Mouse (Mus musculus) ES-CJ7 (cell line): ENCODE results near the gene Tmco3.
"Not testable (repeated sequence)": the region's sequence is repeated elsewhere in the genome, so short reads cannot be mapped to it uniquely, and the experiment has no call there.

Experiments
- DNase-seq: peaks from one replicate; pipeline ENCODE4 v3.0.0; 2011; ENCODE audit warnings: low read depth, low spot score

The Tmco3 gene

DNA sequence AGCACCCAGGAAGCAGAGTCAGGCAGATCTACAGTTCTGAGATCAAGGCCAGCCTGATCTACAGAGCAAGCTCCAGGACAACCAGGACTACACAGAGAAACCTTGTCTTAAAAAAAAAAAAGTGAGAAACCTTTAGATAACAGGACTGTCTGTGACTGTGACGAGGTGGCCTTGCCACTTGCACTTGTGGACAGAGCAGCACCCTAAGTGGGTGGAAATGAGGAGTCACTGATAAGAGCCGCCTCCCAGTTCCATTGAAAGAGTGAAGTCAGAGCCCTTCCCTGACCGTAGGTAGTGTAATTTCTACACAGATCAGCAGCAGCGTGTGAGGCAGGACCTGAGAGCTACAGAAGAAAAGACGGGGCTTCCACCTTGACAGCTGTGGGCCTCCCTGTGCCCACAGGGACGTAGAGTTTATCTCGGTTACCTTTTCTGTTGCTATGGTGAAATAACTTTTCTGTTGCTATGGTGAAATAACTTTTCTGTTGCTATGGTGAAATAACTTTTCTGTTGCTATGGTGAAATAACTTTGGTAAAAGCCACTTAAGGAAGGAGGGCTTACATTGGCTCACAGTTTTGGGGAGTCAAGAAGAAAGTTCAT, 18.4 kb downstream of the Tmco3 start:
- DNase-seq = no peak

DNA sequence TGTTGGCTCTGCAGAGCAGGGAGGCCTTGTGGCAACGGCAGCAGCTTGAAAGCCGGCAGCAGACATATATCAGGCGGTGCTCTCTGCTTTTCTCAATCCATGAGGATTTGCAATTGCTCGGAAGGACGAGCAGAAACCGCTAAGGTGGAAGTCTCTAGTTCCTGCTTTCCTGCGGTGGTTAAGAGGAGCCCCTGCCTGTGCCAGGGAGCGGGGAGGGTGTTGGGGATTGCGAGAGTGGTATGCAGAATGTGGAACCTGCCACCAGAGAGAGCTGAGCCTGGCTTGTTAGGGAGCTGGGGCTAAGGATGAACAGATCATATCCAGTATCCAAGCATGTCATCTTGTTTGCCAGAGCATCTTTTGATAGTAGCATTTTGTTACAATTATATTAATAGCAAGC, 18.9 kb downstream of the Tmco3 start:
- DNase-seq = no peak

DNA sequence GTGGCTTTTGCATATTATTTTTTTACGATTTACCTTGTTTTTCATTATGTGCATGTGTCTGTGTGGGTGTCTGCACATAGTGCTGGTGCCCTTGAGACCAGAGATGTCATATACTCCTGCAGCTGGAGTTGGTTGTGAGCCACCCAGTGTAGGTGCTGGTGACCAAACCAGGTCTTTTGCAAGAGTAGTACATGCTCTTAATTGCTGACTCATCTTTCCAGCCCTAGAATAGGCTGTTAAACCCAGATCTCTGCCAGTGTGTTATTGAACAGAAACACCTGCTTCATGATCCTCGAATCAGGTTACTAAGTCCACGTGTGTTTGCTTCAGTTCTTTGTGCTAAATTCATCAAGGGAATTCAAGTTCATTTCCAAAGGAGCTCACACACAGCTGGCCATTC, 26.9 kb downstream of the Tmco3 start:
- no peak for DNase-seq

DNA sequence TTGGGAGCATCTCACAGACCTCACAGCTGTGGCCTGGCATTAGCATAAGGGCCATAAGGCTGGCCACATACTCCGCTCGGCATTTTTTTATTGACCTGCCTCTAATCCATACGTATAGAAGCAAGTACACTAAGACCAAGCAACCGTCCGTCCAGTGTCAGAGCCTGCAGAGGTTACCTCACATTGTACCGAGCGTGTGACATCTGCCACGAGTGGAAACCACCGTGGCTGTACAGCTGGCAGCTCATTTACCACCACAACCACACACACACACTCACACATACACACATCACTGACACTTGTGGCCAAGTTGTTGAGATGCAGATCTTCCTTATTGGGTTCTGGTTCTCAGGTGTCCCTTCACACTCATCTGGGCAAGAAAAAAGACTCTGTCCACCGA, 28.7 kb downstream of the Tmco3 start:
- DNase-seq = no peak

DNA sequence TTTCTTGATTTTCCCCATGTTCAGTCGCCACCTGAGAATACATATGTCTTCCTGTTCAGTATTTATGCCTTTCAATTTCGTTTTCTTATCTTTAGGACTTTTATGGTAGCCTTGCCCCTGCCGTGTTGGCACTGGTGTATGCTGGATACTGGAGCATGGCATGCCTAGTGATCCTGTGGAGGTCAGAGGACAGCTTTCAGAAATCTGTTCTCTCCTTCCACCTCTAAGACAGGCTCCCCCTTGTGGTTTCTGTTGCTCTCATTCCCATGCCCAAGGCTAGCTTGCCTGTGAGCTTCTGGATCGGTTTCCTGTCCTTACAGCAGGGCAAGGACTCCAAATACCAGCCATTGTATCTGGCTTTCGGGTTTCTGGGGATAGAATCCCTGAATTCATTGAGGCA, 38.6 kb downstream of the Tmco3 start:
- peak; percentile 86 for DNase-seq

DNA sequence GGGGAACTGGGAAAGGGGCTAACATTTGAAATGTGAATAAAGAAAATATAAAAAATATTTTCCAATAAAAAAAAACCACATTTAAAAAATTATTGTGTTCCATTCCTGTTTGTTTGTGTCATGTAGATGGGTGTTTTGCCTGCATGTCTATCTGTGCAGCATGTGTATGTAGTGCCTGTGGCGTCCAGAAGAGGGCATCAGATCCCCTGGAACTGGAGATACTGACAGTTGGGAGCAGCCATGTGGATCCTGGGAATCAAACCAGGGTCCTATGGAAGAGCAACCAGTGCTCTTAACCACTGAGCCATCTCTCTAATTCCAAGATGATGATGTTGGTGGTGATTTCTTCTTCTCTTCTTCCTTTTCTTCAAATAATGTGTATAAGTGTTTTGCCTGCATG, 46.7 kb downstream of the Tmco3 start:
- peak; percentile 83 for DNase-seq

DNA sequence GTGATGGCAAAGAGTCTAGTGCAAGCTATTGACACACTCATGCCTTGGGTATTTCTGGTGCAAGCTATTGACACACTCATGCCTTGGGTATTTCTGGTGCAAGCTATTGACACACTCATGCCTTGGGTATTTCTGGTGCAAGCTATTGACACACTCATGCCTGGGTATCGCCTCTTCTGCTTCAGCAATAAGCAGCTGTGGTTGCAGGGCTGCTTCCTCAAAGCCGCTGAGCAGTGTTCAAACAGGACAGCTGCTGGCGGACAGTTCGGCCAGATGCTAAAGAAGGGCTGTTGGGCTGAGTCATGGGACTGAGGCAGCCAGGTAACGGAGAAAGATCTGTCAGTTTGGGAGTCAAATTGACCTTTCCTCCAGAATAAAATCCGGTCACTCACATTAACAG, 49.3 kb downstream of the Tmco3 start:
- not testable (repeated sequence) for DNase-seq

DNA sequence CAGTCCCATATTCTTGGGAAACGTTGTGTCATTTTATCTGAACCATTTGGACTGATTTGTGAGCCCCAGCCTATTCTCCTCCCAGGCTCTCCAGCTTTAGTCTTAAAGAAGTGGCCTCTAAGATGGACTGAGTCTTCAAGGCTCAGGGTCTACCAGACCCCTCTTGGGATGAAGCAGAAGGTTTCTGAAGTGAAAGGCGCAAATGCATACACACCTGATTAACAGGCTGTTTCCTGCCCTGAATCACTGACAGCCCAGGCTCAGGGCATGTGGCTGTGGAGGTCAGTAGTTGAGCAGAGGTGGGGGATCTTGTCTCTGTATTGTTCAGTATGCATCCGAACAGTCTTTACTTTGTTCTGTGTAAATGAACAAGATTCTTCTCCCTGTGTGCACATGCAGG, 49.7 kb downstream of the Tmco3 start:
- peak; percentile 40 for DNase-seq

DNA sequence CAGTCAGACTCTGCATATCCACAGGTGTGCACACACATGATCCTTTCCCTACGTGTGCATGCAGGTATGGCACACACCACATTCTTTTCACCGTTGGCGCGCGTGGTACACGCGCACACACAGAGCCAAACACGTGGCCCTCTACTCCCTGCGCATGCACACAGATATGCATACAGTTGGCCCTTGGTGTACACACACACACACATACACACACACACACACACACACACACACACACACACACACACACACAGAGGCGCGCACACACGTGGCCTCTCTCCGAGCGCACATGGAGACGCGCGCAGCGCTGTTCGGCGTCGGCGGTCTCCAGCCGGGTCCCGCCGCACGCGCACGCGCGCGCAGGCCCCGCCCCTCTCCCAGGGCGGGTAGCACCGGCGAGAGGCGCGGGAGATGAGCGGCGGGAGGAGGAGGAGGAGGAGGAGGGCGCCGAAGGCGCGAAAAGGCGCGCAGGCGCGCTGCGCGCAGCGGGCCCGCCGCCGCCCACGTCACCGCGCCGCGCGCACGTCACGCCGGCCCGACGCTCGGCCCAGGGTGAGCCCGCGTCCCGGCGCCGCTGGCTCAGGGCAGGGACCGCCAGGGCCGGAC, 50.4 kb downstream of the Tmco3 start, which contains the start of gene Tfdp1:
Gene Tfdp1, plus strand, starts transcription at position 497 of the 606 bp plus-strand sequence.
- peak; percentile 93 for DNase-seq

DNA sequence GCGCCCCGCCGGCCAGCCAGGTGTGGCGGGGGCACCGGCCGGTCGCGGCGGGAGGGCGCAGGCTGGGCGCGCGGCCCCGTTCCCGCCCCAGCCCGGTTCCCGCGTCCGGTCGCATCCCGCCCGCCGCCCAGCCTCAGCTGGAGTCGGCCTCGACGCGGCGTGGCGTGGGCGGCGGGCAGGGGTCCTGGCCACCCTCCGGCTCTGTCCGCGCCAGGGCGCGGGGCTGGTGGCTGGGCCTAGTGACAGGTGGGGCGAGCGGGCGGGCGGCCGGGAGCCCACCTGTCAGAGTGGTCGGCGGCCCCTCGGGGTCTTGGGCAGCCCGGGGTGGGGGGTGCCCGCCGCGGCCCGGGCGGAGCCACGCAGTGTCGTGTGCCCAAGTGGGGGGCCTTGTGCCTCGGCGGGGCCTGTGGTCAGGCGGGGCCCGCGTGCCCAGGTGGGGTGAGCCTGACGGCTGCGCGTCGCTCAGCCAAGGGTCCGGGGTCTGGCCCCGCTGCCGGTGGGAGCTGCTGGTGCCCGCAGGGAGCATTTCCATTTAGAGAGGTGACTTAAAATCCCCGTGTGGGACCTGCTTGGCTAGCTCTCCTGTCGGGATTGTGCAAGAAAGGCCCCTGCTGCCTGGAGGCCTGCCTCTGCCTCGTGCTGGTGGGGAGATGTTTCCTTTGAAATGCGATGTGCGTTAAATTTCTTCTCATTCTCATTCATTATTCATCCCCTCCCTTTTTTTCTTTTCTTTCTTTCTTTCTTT, 51.1 kb downstream of the Tmco3 start:
- peak; percentile 65 for DNase-seq

DNA sequence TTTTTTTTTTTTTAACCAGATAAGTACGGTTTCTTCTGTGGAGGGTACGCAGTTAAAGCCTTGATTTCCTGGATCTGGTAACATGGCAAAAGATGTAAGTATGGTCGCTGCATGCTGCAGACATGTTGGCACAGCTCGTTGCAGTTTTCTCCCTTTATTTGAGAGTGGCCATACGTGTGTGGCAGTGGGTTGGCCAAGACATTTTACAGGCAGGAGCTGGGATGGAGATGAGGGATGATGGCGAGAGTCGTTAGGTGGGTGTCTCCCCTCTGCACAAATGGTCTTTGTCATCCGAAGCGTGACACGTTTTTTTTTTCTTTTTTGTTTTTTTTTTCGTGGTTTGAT, 51.6 kb downstream of the Tmco3 start:
- peak; percentile 44 for DNase-seq

DNA sequence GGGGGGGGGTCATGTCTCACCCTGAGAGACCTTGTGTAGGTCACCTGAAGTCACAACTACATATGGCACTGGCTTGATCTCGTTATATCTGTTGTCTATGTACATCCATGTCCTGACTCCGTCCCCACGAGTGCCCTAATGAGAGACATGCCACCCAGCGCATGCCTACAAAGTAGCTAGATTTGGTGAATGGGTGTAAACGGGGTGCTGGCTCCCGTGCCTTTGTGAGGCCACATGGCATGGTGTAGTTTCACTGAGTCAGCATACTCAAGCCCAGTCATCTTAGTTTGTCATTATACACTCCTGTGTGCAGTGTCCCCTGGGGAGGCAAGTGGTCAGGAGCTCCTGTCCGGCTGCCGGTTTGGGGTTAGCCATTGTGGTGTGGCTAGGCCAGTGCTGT, 52.7 kb downstream of the Tmco3 start:
- no peak for DNase-seq

DNA sequence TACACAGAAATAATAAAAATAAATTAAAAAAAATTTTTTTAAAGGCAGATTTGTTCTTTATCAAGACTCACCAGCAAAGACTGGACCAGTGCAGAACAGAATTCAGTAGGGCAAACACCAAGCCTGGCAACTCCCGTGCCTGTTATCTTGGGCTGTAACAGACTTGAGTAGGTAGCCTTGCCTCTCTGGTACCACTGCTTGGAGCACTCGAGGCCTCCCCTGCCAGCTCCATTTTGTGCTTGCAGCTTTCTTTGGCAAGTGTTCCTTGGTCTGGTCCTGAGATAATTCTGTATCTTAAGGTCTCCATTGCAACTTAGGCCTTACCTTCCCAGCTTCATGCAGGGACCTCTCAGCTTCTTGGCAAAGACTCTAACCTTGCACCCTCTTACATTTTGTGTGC, 54.4 kb downstream of the Tmco3 start:
- no peak for DNase-seq

DNA sequence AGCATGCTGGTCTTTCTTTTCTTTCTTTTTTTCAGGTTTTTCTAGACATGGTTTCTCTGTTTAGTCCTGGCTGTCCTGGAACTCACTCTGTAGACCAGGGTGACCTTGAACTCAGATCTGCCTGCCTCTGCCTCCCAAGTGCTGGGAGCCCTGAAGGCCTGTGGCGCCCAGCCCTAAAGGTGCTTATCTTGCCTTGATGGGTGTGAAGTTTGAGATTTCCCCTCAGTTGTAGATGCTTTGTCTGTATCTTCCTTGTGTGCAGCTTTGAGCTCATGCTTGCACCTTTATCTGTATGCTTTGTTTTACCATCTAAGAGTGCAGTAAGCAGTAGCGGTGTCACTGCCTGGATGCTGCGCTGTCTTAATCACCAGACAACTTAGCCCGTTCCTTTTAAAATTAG, 55.1 kb downstream of the Tmco3 start:
- DNase-seq = no peak

DNA sequence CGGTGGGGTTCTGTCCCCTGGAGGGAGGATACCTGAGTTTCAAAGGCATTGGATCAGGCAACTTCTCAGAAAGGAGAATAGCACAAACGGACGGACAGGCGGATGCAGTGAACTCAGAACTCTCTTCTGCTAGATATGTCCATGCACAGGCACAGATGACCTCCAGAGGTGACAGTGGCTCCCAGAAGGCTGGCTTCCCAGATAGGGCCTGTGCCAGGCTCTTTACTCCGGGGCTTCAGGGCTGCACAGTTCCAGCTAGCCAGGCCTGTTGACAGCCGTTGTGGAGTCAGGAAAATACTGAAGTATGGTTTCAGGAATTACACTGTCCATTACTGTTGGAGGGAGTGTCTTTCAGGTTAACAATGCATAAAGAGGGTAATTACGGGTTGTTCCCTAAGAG, 62.1 kb downstream of the Tmco3 start:
- no peak for DNase-seq

DNA sequence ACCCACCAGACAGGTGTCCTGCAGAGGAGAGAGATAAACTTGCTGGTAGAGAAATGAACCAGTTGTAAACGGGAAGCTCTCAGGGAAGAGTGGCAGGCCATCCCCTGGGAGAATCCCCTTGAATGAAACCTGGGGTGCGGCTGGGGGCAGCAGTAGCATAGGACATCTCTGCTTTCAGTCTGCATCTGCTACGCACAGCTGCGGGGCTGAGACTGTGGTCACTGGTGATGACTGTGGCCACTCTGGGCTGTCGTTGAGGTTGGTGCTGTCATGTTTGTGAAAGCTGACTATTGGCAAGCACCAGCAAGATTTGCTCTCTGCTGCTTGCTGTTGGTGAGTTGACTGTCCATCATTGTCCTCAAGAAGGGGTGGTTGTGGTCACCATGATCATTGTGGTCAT, 63.6 kb downstream of the Tmco3 start:
- DNase-seq = no peak

DNA sequence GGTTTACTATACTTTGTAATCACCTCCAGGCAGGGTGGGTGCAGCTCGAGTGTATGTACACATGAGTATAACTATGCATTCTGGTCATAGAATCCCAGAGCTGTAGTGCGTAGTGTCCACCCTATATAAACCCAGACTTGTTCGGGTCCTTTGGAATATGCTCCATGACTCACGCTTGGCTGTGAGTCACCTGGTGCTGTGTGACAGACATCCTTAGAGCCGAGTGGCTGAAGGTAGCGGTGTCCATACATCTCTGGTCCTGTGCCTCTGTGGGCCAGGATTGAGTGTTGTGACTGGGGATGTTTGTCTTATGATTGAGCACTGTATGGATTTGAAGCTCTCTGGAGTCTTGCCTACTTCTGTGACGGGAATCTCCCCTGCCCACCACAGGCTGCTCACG, 64.6 kb downstream of the Tmco3 start:
- DNase-seq = no peak

DNA sequence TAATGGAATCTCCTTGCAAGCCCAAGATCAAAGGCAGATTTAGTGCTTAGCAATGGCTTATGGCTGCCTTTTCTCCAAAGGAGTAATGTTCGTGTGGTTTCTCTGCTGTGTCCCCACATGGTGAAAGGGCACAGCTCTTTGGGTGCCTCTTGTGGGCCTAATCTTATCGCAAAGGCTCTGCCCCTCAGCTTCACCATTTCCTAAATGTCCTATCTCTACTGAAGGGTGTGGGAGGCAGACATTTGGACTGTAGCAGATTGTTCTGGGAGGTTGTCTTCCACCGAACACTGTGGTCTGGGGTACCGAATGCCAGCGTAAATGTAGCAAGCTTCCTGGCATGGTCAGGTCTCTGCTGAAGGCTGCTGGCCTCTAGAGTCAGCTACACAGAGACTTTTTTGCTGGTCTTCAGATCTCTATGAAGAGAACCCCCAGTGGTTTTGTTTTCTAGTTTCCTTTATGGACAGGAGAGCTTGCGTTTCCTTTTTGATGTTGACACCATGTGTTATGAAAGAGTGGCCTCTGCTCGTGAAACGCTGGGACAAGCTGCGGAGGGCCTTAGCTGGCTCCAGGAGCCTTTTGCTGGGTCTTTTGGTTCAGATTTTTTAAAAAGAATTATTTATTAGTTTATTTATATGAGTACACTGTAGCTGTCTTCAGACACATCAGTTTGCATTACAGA, 65.3 kb downstream of the Tmco3 start:
- DNase-seq = no peak

DNA sequence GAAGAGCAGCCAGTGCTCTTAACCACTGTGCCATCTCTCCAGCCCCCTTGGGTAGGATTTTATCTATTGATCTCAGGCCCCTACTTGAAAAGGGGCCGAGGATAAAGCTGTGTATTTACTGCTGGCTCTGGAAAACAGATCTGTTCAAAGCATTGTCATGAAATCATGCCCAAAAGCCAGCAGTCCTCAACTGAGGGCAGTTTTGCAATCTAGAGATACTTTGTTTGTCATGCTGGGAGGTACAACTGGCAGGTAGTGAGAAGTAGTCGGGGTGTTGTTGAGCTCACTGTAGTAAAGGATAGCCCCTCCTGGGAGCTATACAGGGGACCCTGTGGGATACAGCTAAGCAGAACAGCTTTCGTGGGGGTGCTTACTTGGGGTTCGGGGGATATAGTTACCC, 65.9 kb downstream of the Tmco3 start:
- DNase-seq = no peak

DNA sequence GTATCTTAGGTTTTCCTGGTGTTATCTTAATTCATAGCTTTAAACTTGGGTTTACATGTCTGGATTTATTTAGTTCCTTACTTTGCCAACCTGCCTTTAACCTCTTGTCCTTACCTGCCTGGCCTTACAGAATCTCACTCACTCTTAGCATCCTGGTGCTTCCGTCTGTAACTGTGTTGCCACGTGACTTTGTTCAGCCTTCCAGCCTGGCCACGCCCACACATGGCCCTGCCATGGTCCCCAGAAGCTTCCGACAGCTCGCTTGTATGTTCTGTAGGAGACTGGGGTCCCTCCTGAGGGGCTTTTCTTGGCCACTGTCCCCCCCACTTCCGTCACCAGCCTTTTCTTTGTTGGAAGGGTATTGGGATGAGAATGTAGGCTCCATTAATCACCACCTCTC, 68.2 kb downstream of the Tmco3 start:
- DNase-seq = peak; percentile 41

DNA sequence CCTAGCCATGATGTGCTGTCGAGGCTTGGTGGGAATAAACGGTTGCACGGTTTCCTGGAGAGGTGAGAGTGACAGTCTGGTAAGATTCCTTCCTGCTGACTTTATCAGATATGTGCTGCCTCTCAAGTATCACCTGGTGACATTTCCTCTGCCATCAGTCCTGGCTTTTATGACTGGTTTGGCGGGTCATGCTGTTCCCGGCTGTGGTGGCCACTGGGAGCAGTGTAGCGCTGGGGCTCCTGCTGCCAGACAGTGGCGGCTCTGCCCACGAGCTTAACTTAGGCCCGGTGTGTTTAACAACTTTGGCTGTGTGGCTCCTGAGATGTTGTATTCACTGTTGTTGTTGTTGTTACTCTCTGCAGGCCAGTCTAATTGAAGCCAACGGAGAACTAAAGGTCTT, 68.7 kb downstream of the Tmco3 start:
- no peak for DNase-seq

DNA sequence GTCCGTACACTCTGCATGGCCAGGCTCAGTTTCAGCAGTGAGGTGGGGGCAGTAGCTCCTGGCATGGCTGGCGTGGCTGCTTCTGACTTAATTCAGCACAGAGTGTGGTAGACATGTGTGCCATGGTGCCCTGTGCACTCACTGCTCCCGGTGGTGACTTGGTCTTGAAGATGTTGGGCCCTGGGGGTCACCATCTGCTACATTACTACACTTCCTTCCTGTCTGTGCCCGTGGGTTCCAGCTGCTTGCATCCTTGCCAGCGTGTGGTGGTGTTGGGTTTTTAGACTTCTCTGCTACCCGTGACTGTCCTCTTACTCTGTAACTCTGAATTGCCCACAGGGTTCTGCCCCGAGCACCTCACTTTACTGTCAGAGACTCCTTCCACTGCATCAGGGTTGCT, 72.2 kb downstream of the Tmco3 start:
- DNase-seq = no peak

DNA sequence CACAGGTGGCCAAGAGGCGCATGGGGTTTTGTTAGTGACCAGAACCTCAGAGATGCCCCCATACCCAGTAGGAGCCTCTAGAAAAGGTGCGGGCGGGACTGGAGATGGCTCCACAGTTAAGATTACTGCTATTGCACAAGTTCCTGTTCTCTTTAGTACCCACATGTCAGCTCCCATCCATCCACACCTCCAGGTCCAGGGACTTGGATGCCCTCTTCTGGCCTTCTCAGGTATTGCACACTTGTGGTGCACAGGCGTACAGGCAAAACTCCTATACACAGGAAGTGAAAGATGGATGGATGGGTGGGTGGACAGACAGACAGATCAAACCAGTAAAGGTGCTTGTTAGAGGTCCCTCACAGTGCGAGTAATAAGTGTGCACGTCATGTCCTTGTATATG, 73.9 kb downstream of the Tmco3 start:
- DNase-seq = peak; percentile 86
